Mouse (Mus musculus) small intestine, adult 2 months (tissue): Measurements from ENCODE around the gene Kcnip1. TPM values are rescaled to one million over a fixed set of nuclear protein-coding genes. Genes with fewer than 3 reads are reported as not detected.

ENCODE experiments used
- H3K27ac ChIP-seq: fragments of 200-500 bp; 2 replicates; pipeline ENCODE4 v1.5.1; 2012; ENCODE audit warnings: low read depth, low read length, control low read depth, inconsistent platforms; ENCODE audit not compliant: insufficient read depth
- H3K27me3 ChIP-seq: fragments of 200-500 bp; 2 replicates; pipeline ENCODE4 v1.6.1; 2012; ENCODE audit warnings: mild to moderate bottlenecking, moderate library complexity, low read length, inconsistent platforms; ENCODE audit not compliant: control insufficient read depth, insufficient read depth
- H3K36me3 ChIP-seq: fragments of 200-500 bp; 2 replicates; pipeline ENCODE4 v1.6.1; 2012; ENCODE audit warnings: mild to moderate bottlenecking, low read length, control low read depth, inconsistent platforms; ENCODE audit not compliant: control insufficient read depth, insufficient read depth
- H3K4me1 ChIP-seq: fragments of 200-500 bp; 2 replicates; pipeline ENCODE4 v1.6.1; 2012; ENCODE audit warnings: low read length, inconsistent platforms, mixed read lengths; ENCODE audit not compliant: control insufficient read depth, insufficient read depth, insufficient read length
- H3K4me3 ChIP-seq: fragments of 200-500 bp; 2 replicates; pipeline ENCODE4 v1.5.1; 2012; ENCODE audit warnings: low read depth, mild to moderate bottlenecking, control low read depth, inconsistent platforms, low read length, moderate library complexity
- CTCF ChIP-seq: fragments of 200-500 bp; IDR thresholded peaks from 2 replicates; pipeline ENCODE4 v1.5.1; 2012; ENCODE audit warnings: low read depth, mild to moderate bottlenecking, control low read depth, inconsistent platforms, low read length, moderate library complexity, mixed read lengths; ENCODE audit not compliant: insufficient replicate concordance, insufficient read length; ENCODE audit errors: extremely low read depth
- POLR2A ChIP-seq: fragments of 200-500 bp; IDR thresholded peaks from 2 replicates; pipeline ENCODE4 v1.6.1; 2012; ENCODE audit warnings: low read depth, mild to moderate bottlenecking, control low read depth, inconsistent platforms, low read length, moderate library complexity
- WGBS: fragments of 180-500 bp; shearing (Covaris S2); methylation state at CpG from one replicate; pipeline ENCODE4 v1.1.7; 2018; 5-methylcytosine and 5-hydroxymethylcytosine counted together
- polyA plus RNA-seq: library from polyadenylated mRNA; depleted of rRNA; stranded (reverse); fragments of >200 nt; gene quantifications from 2 replicates; pipeline ENCODE4 v1.2.3, GENCODE M21; 2012

Kcnip1 gene
- polyA plus RNA-seq, 1 experiment: 0.08 TPM

DNA sequence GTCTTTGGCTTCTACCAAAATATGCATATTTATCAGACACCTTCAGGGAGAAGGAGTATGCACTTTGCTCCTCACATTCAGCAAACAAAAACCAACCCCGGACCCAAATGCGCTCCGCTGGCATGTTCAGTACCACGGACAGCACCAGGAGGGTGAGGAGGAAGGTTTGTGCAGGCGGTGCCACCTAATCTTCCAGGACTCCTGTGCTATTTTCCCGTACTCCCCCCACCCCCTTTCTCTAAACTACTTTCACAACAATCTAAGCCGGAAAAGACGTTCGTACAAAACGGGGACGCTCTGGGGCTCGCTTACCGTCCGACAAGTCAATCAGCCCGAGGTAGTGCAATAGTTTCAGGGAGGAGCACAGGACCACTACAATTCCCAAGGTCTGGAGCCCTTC, 312.8 kb downstream of the Kcnip1 start:
- Histone ChIP-seq H3K27ac (no peak overlapping the region), H3K27me3 (no peaks in the 10 kb centered on the region), H3K4me1 (no peaks in the 10 kb centered on the region), H3K4me3 (no peak overlapping the region), H3K36me3 (no peaks in the 10 kb centered on the region)
- WGBS: 6% methylated on average over 15 of the region's 15 CpGs
- TF ChIP-seq POLR2A: no peak
- TF ChIP-seq CTCF: no peak

GRCm38 (mm10) chr11:33670105-33670965, 322.6 kb downstream of the Kcnip1 start:
- WGBS: 72% methylated on average over 10 of the region's 10 CpGs
- no peak overlapping the region for H3K4me3 ChIP-seq
- H3K36me3 ChIP-seq: no peaks in the 10 kb centered on the region
- no peaks in the 10 kb centered on the region for H3K27me3 ChIP-seq
- no peak overlapping the region for H3K27ac ChIP-seq
- H3K4me1 ChIP-seq: no peaks in the 10 kb centered on the region
- TF ChIP-seq CTCF (no peak), POLR2A (no peak)

GRCm38 (mm10) chr11:33668376-33668775, 324.6 kb downstream of the Kcnip1 start:
- Histone ChIP-seq H3K27ac (no peak overlapping the region), H3K4me3 (no peak overlapping the region), H3K36me3 (no peaks in the 10 kb centered on the region), H3K4me1 (no peaks in the 10 kb centered on the region), H3K27me3 (no peaks in the 10 kb centered on the region)
- no peak for TF ChIP-seq POLR2A
- no peak for TF ChIP-seq CTCF
- 64% methylated on average over 6 of the region's 6 CpGs for WGBS

DNA sequence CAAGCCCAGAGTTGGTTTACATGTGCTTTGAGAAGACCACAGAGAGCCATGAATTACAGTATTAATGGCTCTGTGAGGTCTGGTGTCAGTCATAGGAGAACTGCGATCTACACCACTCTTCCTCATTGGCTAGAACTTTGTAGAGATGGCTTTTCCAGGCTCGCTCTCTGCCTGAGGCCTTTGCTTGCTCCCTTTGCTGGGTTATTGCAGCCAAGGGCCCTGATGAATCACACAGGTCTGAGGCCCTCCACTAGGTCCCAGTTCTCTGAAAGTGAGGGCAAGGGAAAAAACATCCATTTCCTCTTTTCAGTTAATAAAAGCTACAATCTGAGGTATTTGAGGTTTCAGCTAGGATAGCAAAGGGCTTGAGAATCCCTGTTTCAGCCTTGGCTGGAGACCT, 329.4 kb downstream of the Kcnip1 start:
- H3K27ac ChIP-seq: no peak overlapping the region
- 79% methylated on average over 2 of the region's 2 CpGs for WGBS
- TF ChIP-seq POLR2A (no peak), CTCF (no peak)
- H3K4me1 ChIP-seq: no peaks in the 10 kb centered on the region
- no peaks in the 10 kb centered on the region for H3K27me3 ChIP-seq
- H3K36me3 ChIP-seq: no peaks in the 10 kb centered on the region
- no peak overlapping the region for H3K4me3 ChIP-seq

DNA sequence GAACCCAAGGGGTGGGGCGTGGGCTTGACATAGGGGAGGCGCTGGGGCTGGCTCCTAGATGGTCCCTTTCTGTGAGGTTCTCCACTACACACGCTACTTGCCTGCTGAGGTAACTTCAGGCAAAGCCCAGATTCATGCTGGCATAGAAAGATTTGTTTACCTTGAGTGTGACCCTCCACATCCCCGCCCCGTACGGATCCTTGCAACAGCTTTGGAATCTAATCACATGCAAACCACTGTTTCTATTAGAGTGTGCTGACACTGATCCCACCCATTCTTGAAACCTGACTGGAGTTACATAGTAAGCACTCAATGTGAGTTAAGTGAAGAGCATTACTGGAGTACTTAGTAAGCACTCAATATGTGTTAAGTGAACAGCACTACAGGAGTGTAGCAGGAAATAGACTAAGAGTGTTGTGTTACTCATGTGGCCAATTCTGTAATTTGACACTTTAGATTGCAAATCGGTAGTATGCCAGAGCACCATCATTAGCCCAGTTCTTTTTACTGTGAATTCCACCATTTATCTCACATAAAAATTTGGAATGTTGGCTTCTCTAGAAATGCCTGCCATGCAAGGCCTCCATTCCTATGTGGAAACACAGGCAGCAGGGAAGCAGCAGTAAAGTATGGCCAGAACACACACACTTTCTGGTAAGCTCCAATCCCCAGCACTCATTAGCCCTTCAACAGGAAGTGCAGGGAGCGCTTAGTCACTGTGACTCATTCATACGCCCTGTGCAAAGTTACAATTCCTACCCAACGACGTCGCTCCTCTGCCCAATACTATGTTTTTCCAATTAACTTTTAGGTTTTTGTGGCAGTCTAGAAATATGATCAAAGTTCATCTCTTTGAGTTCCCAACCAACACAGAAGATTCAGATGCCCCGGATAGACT, 332.7 kb downstream of the Kcnip1 start:
- Histone ChIP-seq H3K27me3 (no peaks in the 10 kb centered on the region), H3K36me3 (no peaks in the 10 kb centered on the region), H3K27ac (no peak overlapping the region), H3K4me3 (no peak overlapping the region), H3K4me1 (no peaks in the 10 kb centered on the region)
- 62% methylated on average over 13 of the region's 13 CpGs for WGBS
- TF ChIP-seq POLR2A: no peak
- TF ChIP-seq CTCF: no peak

DNA sequence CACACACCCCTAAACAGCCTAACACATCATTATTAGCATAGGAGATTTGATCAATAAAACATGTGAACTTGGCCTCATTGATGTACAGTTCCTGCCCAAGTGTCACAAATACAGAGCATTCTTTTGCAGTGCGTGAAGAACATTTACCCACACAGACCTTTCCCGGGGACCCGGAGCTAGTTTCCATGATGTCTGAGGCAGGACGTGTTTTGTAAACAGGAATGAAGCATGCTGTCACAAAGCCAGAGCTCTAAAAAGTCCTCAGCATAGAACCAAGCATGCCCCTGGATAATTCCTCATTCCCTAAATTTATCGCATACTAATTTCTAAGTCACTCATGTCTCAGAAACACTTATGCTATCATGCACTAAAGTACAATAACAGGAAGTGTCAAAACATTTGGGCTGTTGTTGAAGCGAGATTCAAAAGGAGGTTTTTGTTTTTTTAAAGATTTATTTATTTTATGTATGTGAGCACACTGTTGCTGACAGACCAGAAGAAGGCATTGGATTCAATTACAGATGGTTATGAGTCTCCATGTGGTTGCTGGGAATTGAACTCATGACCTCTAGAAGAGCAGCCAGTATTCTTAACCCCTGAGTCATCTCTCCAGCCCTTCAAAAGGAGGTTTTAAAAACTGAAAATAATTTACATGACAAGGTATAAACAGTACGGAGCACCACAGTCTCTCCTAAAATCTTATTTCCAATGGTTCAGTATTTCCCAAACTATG, 336.9 kb downstream of the Kcnip1 start:
- no peak overlapping the region for H3K4me3 ChIP-seq
- no peaks in the 10 kb centered on the region for H3K4me1 ChIP-seq
- H3K36me3 ChIP-seq: no peaks in the 10 kb centered on the region
- 65% methylated on average over 7 of the region's 7 CpGs for WGBS
- no peak overlapping the region for H3K27ac ChIP-seq
- TF ChIP-seq CTCF (no peak), POLR2A (no peak)
- H3K27me3 ChIP-seq: no peaks in the 10 kb centered on the region
